Mouse (Mus musculus) thymus, adult 18-20 months (tissue): ENCODE measurements around the gene Tmem120b.
A peak's percentile ranks its signal among the peaks of the same experiment; 100 is the strongest.

Experiments used
- DNase-seq, 2 experiments: peaks; one replicate each; pipeline ENCODE4 v3.0.0; 2022; ENCODE audit warnings: mixed read lengths in 2 of 2

The Tmem120b gene

GRCm38 (mm10) chr5:123093077-123093633 is 24.9 kb downstream of the Tmem120b start:
- no peak for DNase-seq

- no peak for DNase-seq
Measured at GRCm38 (mm10) chr5:123094238-123094991, 26.2 kb downstream of the Tmem120b start.

GRCm38 (mm10) chr5:123096299-123096698 is 28.1 kb downstream of the Tmem120b start:
- DNase-seq, result no peak

- DNase-seq, result no peak
Measured at GRCm38 (mm10) chr5:123098487-123098886, 30.3 kb downstream of the Tmem120b start.

- DNase-seq, result no peak
Measured at GRCm38 (mm10) chr5:123102376-123102775, 34.2 kb downstream of the Tmem120b start.

- no peak for DNase-seq
Measured at GRCm38 (mm10) chr5:123103556-123103955, 35.3 kb downstream of the Tmem120b start.

GRCm38 (mm10) chr5:123104769-123105168 is 36.6 kb downstream of the Tmem120b start:
- DNase-seq, result no peak

- DNase-seq, result no peak
Measured at GRCm38 (mm10) chr5:123109452-123110203, 41.4 kb downstream of the Tmem120b start.

GRCm38 (mm10) chr5:123110296-123110721 is 42.1 kb downstream of the Tmem120b start:
- no peak for DNase-seq

GRCm38 (mm10) chr5:123114109-123114508 is 45.9 kb downstream of the Tmem120b start:
- DNase-seq, result no peak

GRCm38 (mm10) chr5:123114924-123115323 is 46.7 kb downstream of the Tmem120b start:
- DNase-seq, result peak; percentile 21 to 36

GRCm38 (mm10) chr5:123116080-123116479 is 47.9 kb downstream of the Tmem120b start:
- DNase-seq, result no peak

- peak; percentile 60 to 70 for DNase-seq
Measured at GRCm38 (mm10) chr5:123117257-123117656, 49.0 kb downstream of the Tmem120b start.

- no peak for DNase-seq
Measured at GRCm38 (mm10) chr5:123117773-123118172, 49.6 kb downstream of the Tmem120b start.

GRCm38 (mm10) chr5:123118826-123119225 is 50.6 kb downstream of the Tmem120b start:
- peak in 1 of 2 experiments; percentile 4 for DNase-seq

GRCm38 (mm10) chr5:123120624-123121215 is 52.5 kb downstream of the Tmem120b start:
- DNase-seq, result no peak

GRCm38 (mm10) chr5:123122181-123122580 is 54.0 kb downstream of the Tmem120b start:
- DNase-seq, result peak in 1 of 2 experiments; percentile 17

- no peak for DNase-seq
Measured at GRCm38 (mm10) chr5:123125105-123125504, 56.9 kb downstream of the Tmem120b start.

- DNase-seq, result peak; percentile 47 to 74
Measured at GRCm38 (mm10) chr5:123125638-123126406, 57.6 kb downstream of the Tmem120b start.

- DNase-seq, result peak in 1 of 2 experiments; percentile 7
Measured at GRCm38 (mm10) chr5:123127031-123127430, 58.8 kb downstream of the Tmem120b start.

GRCm38 (mm10) chr5:123128426-123129169 is 60.4 kb downstream of the Tmem120b start:
- DNase-seq, result peak; percentile 84 to 92
